Mouse (Mus musculus) heart, postnatal 14 days (tissue): Measurements from ENCODE around the gene Zdhhc21. TPM values are rescaled to one million over a fixed set of nuclear protein-coding genes. Genes with fewer than 3 reads are reported as not detected.

Experiments
- DNase-seq, 2 experiments: peaks; one replicate each; pipeline ENCODE4 v3.0.0; 2021 to 2022
- intact Hi-C: fragments of 180-260 bp; cut with DNase I; formaldehyde crosslinking; loops from one replicate; pipeline ENCODE4 v1.15.1; 2025
- total RNA-seq, 2 experiments: library from RNA; stranded (reverse); gene quantifications; 2 replicates each; pipeline ENCODE4 v1.2.3; 2021

Gene Zdhhc21
- total RNA-seq, 2 experiments from 2014 or later: 12.0 to 15.3 TPM

DNA sequence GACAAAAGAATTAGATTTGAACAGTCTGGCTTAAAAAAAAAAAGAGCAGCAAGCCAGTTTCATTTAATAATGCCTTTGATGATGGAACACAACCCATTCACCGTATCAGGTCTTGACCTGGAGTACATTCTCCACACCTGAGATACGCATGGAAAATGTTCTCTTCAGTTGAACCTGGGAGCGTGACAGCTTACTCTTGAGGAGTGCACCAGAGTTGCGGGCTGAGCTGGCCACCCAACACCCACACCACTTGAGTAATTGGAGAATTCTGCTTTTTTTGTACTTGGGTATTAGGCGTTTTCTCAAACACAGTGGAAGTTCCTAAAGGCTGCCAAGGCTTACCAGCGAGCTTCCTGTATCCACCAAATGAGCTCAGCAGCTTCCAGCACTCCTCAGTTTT is 66.2 kb downstream of the Zdhhc21 start:
- no peak for DNase-seq
- intact Hi-C loops: no loop called here

DNA sequence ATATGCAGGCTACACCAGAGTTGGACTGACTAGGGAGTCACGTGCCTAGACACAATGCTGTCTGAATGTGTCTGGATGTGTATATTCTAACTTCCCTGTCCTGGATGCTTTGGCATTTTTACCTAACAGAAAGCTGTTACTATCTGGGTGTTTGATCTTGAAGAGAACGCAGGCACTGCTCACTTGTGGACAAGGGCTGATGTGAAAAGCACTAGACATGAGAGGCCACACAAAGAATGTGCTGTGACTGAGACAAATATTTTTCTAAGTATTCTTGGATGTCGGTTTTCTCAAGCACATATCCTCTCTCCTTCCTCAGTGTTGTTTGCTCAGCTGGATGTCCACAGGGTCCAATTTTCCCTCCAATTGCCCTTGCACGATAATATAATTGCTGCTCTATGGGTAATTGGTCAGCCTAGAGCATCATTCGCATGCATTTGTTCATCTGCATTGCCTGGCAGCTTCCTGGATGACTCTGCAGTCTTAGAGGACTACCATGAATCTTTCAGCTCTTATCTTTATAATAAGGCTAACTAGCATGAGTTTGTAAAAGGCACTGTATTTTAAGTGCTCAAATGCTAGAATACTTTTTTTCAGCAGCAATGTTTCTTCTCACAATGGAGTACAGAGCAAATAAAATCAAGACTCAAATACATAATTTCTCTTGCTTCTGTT is 66.7 kb downstream of the Zdhhc21 start:
- no peak for DNase-seq
- intact Hi-C loops: no loop called here

DNA sequence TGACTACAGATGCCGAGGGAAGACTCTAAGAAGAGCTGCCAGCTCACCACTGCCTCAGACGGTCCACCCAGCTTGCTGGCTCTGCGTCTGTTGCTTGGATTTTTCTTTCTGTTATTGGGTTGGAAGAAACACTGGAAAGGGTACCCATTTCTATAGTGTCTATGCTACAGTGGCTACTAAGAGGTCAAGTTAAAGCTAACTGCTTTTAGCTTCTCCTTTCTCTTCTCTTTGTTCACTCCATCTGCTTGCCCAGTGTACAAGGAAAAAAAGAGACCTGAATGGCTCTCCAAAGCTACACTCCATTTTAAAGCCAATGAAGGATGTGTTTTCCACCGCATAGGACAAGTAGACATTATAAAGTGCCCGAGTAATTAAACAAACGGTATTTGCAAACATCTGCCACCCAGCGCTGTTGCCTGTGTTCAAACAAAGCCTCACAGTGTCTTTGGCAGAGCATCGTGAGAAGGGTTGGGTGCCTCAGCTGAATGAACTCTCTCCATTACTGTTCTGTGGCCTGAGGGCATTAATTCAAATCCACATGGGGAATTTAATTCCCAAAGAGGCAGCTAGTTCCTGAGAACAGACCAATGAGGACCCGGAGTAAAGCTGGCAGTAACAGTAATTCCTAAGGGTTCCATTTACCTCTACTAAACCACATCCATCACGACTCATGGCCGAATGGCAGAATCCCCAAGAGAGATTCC is 94.1 kb downstream of the Zdhhc21 start:
- intact Hi-C loops: no loop called here
- DNase-seq: no peak

DNA sequence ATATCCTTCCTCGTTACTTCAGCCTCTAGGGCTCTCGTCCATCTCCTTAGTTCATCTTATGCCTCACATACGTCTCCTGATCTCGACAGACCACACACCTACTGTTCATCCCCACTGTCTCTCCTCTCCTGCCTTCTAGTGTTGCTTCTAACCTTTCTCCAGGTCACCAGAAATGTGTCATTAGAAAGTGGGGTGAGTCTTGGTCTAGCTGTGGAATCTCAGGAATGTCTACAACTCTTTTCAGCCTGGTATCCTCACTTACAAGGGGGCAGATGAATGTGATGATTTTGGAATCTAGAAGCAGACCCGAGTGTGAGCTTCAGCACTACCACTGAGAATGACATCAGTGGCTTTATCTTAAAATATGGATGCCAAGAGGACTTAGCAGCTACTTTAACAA is 96.2 kb downstream of the Zdhhc21 start:
- intact Hi-C loops: no loop called here

DNA sequence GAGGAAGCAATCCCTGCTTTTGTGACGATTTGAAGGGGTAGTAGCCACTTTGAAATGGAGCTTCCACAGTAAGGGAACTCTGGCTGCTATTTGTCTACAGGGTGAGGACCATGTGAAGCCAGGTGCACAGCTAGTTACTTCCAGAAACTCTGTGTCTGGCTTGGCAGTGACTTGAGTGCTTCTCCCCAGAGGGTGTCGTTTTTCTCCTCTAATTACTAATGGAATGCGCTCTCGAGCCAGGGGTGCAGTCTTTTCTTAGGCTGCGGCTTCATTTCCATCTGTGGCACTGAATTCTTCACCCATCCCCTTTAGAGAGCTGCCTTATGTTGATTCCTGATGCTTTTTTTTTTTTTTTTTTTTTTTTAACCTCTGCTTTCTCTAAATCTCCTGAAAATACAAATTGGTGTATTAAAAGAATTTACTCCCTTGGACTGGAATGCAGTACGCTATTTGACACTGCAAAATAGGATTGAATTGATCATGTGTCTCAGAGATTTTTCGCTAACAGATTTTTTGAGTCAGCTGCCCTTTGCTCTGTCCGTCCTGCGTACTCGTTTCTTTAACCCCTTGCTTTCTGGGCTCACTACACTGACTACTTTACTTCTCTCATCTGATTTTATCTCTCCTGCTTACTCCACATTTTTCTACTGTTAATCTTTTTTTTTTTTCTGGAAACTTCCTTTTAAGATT is 97.2 kb downstream of the Zdhhc21 start:
- intact Hi-C loops: no loop called here
- DNase-seq: peak in 1 of 2 experiments; percentile 13

More for the DNA sequence above, 96.2 kb downstream of the Zdhhc21 start:
- no peak for DNase-seq

DNA sequence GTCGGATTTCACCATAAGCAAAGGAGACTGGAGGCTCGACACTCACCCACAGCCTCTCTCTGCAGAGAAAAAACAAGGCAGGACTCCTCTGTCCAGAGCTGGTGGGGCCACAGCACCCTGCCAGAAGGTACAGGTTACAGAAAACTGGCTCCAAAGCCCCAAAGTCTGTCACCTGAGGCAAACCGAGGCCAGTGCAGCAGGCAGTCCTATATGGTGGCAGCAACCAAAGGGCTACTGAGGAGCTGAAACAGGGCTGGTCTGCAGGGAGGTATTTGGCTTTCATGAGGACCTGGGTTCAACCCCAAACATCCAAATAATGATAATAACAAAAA is 103.5 kb downstream of the Zdhhc21 start:
- no peak for DNase-seq
- intact Hi-C loops: no loop called here

DNA sequence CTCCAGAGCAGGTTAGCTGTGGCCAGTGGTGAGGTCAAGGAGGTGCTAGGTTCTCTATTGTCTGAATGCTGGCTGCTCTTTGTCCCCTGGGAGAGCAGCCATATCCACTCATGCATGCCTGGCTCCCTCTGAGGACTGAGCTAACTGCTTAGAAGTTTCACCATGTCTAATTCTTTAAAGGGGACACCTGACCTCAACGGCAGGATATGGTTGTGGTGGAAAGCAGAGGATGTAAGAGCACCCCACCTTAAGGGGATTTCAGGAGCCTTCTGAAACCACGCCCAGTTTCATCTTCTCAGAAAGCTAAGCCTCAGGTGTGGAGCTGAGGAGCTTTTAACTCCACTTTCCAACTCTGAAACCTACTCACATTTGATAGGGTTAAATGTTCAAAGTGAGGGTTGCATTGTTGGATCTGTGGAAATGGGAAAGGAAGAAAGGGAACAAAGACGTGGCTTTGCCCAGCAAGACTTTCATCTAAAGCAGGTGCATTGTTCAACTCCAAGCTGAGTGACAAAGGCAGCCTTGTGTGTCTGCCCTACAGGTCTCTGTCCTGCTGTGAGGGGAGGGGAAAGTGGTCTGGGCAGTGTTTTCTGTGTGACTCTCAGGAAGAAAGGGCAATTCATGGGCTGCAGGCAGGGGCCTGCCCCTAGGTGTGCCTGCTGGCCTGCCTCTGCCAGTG is 104.0 kb downstream of the Zdhhc21 start:
- DNase-seq: peak in 1 of 2 experiments; percentile 5
- intact Hi-C loops: no loop called here

Other genes starting within 250 kb of the Zdhhc21 start
- 100 to 1,000 TPM; 136 to 138 TPM for gene Nfib, start 154.2 kb downstream of the Zdhhc21 start, total RNA-seq
- not detected for gene Cer1, start 25.2 kb upstream of the Zdhhc21 start, total RNA-seq
- gene Frem1, start 192.4 kb upstream of the Zdhhc21 start, total RNA-seq: 1 to 10 TPM in 1 of 2 experiments, under 1 TPM in 1; 0.79 to 1.1 TPM